In genomic region chr15:87108411-87108810, GRCm38 (mm10) we compare ENCODE assay signal across 23 mouse cellular contexts.
DNase-seq lines count a peak whose midpoint lies in the region; ATAC-seq and TF ChIP-seq lines count a peak whose summit lies in the region.
"Had no signal": no experiment of that assay in that cellular context is flagged by ENCODE, and none has a peak within 500 bp of the region (broad histone marks: within the 10 kb centered on the region; RNA-seq: fewer than 3 reads in every experiment).

No protein-coding gene starts in this region.

- no peak overlapping the region for H3K4me3 ChIP-seq in hindbrain, embryonic 10.5 days
- no peak overlapping the region for H3K4me3 ChIP-seq in hindbrain, postnatal 0 days (ENCODE audit: low read length)
- H3K4me3 ChIP-seq: layer of hippocampus, adult 2 months; limb, embryonic 12.5 days; liver, embryonic 15.5 days; lung, embryonic 15.5 days; midbrain, embryonic 12.5 days; myocyte; neural tube, embryonic 12.5 days had no signal

- H3K36me3 ChIP-seq in hindbrain, embryonic 10.5 days = no peaks in the 10 kb centered on the region
- no peaks in the 10 kb centered on the region for H3K36me3 ChIP-seq in hindbrain, postnatal 0 days (ENCODE audit: insufficient read depth, low read length)
- H3K36me3 ChIP-seq: limb, embryonic 12.5 days; liver, embryonic 15.5 days; lung, embryonic 15.5 days; midbrain, embryonic 12.5 days; neural tube, embryonic 12.5 days had no signal

- H3K27ac ChIP-seq in hindbrain, embryonic 10.5 days = 0 out of 2 replicates have a peak overlapping the region, but pooled peaks have one; percentile 18
- H3K27ac ChIP-seq in hindbrain, postnatal 0 days = no peak overlapping the region
- H3K27ac ChIP-seq: hindbrain, embryonic 14.5 days; layer of hippocampus, adult 2 months; limb, embryonic 12.5 days; liver, embryonic 15.5 days; lung, embryonic 15.5 days; midbrain, embryonic 12.5 days; neural tube, embryonic 12.5 days had no signal

- H3K4me1 ChIP-seq in hindbrain, embryonic 10.5 days (replicated peaks) = no peaks in the 10 kb centered on the region
- H3K4me1 ChIP-seq in hindbrain, postnatal 0 days (ENCODE audit: insufficient read depth, low read length) = no peaks in the 10 kb centered on the region
- H3K4me1 ChIP-seq: limb, embryonic 12.5 days; liver, embryonic 15.5 days; lung, embryonic 15.5 days; midbrain, embryonic 12.5 days; neural tube, embryonic 12.5 days had no signal

- H3K4me2 ChIP-seq in hindbrain, postnatal 0 days (ENCODE audit: low read depth, low read length) = no peak overlapping the region
- H3K4me2 ChIP-seq: heart, embryonic 11.5 days; hindbrain, embryonic 14.5 days; limb, embryonic 12.5 days; liver, embryonic 15.5 days; lung, embryonic 15.5 days; midbrain, embryonic 12.5 days; neural tube, embryonic 12.5 days had no signal

- WGBS in hindbrain, embryonic 10.5 days = 85% methylated on average over 7 of the region's 7 CpGs
- 56% methylated on average over 7 of the region's 7 CpGs for WGBS in hindbrain, postnatal 0 days

- no peak for TF ChIP-seq CTCF in hindbrain, postnatal 0 days (IDR thresholded peaks at IDR 0.05; ENCODE audit: low read depth)

- H3K27me3 ChIP-seq in hindbrain, embryonic 10.5 days (ENCODE audit: insufficient read depth, poor library complexity, severe bottlenecking) = no peaks in the 10 kb centered on the region
- H3K27me3 ChIP-seq in hindbrain, postnatal 0 days (ENCODE audit: insufficient read depth, low read length) = no peaks in the 10 kb centered on the region
- H3K27me3 ChIP-seq: liver, embryonic 15.5 days; lung, embryonic 15.5 days; midbrain, embryonic 12.5 days; neural tube, embryonic 12.5 days; Patski had no signal

- ATAC-seq in hindbrain, postnatal 0 days = no peak
- ATAC-seq: forebrain, embryonic 14.5 days; Patski had no signal

- H3K9ac ChIP-seq in hindbrain, postnatal 0 days (replicated peaks; ENCODE audit: low read length) = no peak overlapping the region
- H3K9ac ChIP-seq: hindbrain, embryonic 14.5 days; limb, embryonic 12.5 days; liver, embryonic 15.5 days; lung, embryonic 15.5 days; midbrain, embryonic 12.5 days; neural tube, embryonic 12.5 days had no signal

- H3K9me3 ChIP-seq in hindbrain, embryonic 10.5 days = peaks cover 6% of the 10 kb centered on the region; the same call in 1 of the 2 replicates
- H3K9me3 ChIP-seq in hindbrain, postnatal 0 days (ENCODE audit: low read length) = no peaks in the 10 kb centered on the region
- H3K9me3 ChIP-seq: liver, embryonic 15.5 days; lung, embryonic 15.5 days; midbrain, embryonic 12.5 days; neural tube, embryonic 12.5 days had no signal

- no peak for DNase-seq in hindbrain, embryonic 10.5 days (ENCODE audit: low spot score)
- DNase-seq in hindbrain, postnatal 0 days (ENCODE audit: low spot score) = no peak
- DNase-seq in cerebellum, adult 11 months = peak; percentile 19
- peak; percentile 20 for DNase-seq in cerebellum, adult 8-10 months
- DNase-seq in cerebellum, postnatal 25 days = peak; percentile 43 to 46
- DNase-seq in lung, adult 18-20 months = no peak
- DNase-seq in layer of hippocampus, postnatal 25 days (ENCODE audit: extremely low spot score in 1 of 2, low spot score in 1 of 2) = no peak
- DNase-seq: adrenal gland, postnatal 25 days; gastrocnemius, postnatal 25 days; kidney, adult 2 months; kidney, postnatal 36 days; thymus, postnatal 4 days had no signal

Comparison
In these comparisons a context has a peak if more than half of its experiments do, and no peak if none do; other contexts are left out.
1. DNase-seq: peak in cerebellum, adult 11 months (single experiment), cerebellum, adult 8-10 months (single experiment) and cerebellum, postnatal 25 days (2 of 2); none in hindbrain, embryonic 10.5 days (single experiment), hindbrain, postnatal 0 days (single experiment), lung, adult 18-20 months (0 of 2) and layer of hippocampus, postnatal 25 days (0 of 2).